Mouse (Mus musculus) intestine, embryonic 16.5 days (tissue): ENCODE measurements around the gene Susd1. TPM values are rescaled to one million over a fixed set of nuclear protein-coding genes. Genes with fewer than 3 reads are reported as not detected.
A peak's percentile ranks its signal among the peaks of the same experiment; 100 is the strongest.

Experiments used
- ATAC-seq: fragments of 200-750 bp; cut with Nextera tagmentation; 2 replicates; pipeline ENCODE4 v1.8.0; 2017; ENCODE audit warnings: moderate TSS enrichment, moderate library complexity
- H3K27ac ChIP-seq: fragments of 300-500 bp; sonication (generic); 2 replicates; pipeline ENCODE4 v1.5.1; 2014; ENCODE audit warnings: mild to moderate bottlenecking, low read length
- H3K27me3 ChIP-seq: fragments of 300-500 bp; sonication (generic); replicated peaks from 2 replicates; pipeline ENCODE4 v1.6.1; 2014; ENCODE audit warnings: low read length, control low read depth, mixed read lengths; ENCODE audit not compliant: control insufficient read depth, insufficient read depth
- H3K36me3 ChIP-seq: fragments of 300-500 bp; sonication (generic); 2 replicates; pipeline ENCODE4 v1.6.1; 2014; ENCODE audit warnings: low read length, control low read depth; ENCODE audit not compliant: control insufficient read depth, insufficient read depth
- H3K4me1 ChIP-seq: fragments of 300-500 bp; sonication (generic); 2 replicates; pipeline ENCODE4 v1.6.1; 2014; ENCODE audit warnings: low read length, control low read depth, mixed read lengths; ENCODE audit not compliant: control insufficient read depth, insufficient read depth
- H3K4me2 ChIP-seq: fragments of 300-500 bp; sonication (generic); 2 replicates; pipeline ENCODE4 v1.6.1; 2014; ENCODE audit warnings: low read depth, low read length, control low read depth
- H3K4me3 ChIP-seq: fragments of 300-500 bp; sonication (generic); 2 replicates; pipeline ENCODE4 v1.5.1; 2014; ENCODE audit warnings: mild to moderate bottlenecking, low read length
- H3K9ac ChIP-seq: fragments of 300-500 bp; sonication (generic); 2 replicates; pipeline ENCODE4 v1.6.1; 2014; ENCODE audit warnings: low read depth, low read length
- H3K9me3 ChIP-seq: fragments of 300-500 bp; sonication (generic); 2 replicates; pipeline ENCODE4 v1.6.1; 2016; ENCODE audit warnings: low read length, control low read depth; ENCODE audit not compliant: control insufficient read depth
- WGBS: fragments of 180-500 bp; shearing (Covaris S2); extraction: QIAGEN DNeasy Blood & Tissue Kit; methylation state at CpG from one replicate; pipeline ENCODE4 v1.1.7; 2014; 5-methylcytosine and 5-hydroxymethylcytosine counted together
- polyA plus RNA-seq: library from polyadenylated mRNA; unstranded; fragments of >200 nt; fragmentation: Nextera tagmentation; extraction: Ambion mirVana; gene quantifications from 2 replicates; pipeline ENCODE4 v1.2.1, GENCODE M21; 2015

Gene Susd1
- polyA plus RNA-seq, 1 experiment from 2014 or later, result 13.0 TPM

- H3K4me3 ChIP-seq, result no peak overlapping the region; the same call in 1 of the 2 replicates
- 0 out of 2 replicates have a peak overlapping the region, but pooled peaks have one; percentile 18 for H3K9ac ChIP-seq
- peak; percentile 10; the same call in 1 of the 2 replicates for ATAC-seq
- 30% methylated on average over 13 of the region's 13 CpGs for WGBS
- H3K9me3 ChIP-seq, result no peaks in the 10 kb centered on the region
- no peaks in the 10 kb centered on the region for H3K36me3 ChIP-seq
- no peaks in the 10 kb centered on the region for H3K27me3 ChIP-seq
- H3K4me1 ChIP-seq, result peaks cover 16% of the 10 kb centered on the region
- H3K27ac ChIP-seq, result peak overlapping the region; percentile 80
- peak overlapping the region; percentile 53 for H3K4me2 ChIP-seq
Observed at GRCm38 (mm10) chr4:59388447-59389030, 49.9 kb downstream of the Susd1 start.

DNA sequence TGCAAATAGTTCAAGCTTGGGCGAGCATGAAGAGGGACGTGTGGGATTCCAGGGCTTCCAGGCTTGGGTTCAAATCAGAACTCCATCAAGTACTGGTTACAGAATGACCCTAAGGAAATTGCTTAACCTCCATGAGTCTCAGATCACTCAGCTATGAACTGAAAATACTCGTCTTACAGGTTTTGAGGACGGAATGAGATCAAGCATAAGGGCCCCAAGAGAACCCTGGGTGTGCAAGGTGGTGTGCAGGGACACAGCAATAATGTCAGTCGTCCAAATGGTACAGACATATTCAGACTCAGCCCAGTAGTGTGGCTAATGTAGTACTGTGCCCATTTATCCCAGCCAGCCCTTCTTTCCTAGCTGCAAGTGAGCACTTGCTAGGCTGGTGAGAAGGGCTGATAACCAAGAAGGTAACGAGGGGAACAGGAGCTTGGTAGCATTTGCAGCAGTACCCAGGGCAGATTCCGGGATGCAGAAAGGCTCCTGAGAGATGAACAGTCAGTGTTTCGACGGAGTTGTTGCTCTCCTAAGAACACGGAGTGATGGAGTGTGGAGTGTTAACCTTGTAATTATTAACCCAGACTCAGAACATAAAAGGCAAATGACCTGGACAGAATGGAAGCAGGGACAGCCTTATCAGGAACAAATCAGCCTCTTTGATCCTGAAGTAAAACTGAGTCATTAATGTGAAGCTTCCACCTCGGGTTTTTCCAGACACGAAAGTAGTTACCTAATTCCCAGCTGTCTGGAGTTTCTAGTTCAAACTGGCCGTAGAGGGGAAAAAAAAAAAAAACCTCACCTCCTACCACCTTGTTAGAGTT lies 50.8 kb downstream of the Susd1 start:
- Histone ChIP-seq H3K27me3 (no peaks in the 10 kb centered on the region), H3K4me1 (peaks cover 16% of the 10 kb centered on the region), H3K4me3 (no peak overlapping the region; the same call in 1 of the 2 replicates), H3K4me2 (peak overlapping the region; percentile 53), H3K36me3 (no peaks in the 10 kb centered on the region), H3K9me3 (no peaks in the 10 kb centered on the region), H3K9ac (peak overlapping the region; percentile 27; the same call in 1 of the 2 replicates), H3K27ac (peak overlapping the region; percentile 80)
- 38% methylated on average over 13 of the region's 13 CpGs for WGBS
- ATAC-seq, result peak; percentile 94

DNA sequence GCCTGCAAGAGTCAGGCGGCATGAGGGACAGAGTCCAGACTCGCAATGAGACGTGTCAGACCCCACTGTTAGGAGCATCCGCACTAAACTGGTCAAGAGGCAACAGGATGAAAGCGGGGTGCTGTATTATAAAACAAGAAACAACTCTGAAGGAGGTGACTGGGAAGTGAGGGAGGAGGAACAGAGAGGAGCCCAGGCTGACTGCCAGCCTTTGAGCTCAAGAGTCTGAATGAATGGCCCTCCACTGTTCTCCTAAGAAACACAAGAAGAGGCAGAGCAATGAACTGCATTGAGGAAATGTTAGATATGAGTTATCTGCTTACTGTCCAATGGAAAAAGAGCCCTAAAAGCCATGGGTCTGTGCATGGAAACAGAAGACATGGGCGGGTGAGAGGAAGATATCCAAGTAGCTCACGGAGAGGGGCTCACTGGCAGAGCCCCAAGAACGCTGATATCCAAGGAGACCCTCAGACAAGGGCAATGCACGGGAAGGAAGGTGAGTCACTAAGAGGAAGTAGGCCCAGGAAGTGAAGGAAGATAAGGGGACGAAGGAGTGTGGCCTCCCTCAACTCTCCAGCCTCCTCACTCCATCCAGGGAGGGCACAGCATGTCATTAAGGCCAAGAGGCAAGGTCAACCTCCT lies 53.1 kb downstream of the Susd1 start:
- WGBS, result 76% methylated on average over 10 of the region's 10 CpGs
- no peaks in the 10 kb centered on the region for H3K27me3 ChIP-seq
- no peaks in the 10 kb centered on the region for H3K9me3 ChIP-seq
- H3K27ac ChIP-seq, result no peak overlapping the region
- H3K36me3 ChIP-seq, result no peaks in the 10 kb centered on the region
- no peak for ATAC-seq
- no peak overlapping the region for H3K4me2 ChIP-seq
- peaks cover 16% of the 10 kb centered on the region for H3K4me1 ChIP-seq
- no peak overlapping the region for H3K9ac ChIP-seq
- no peak overlapping the region for H3K4me3 ChIP-seq

GRCm38 (mm10) chr4:59383791-59384190 lies 54.6 kb downstream of the Susd1 start:
- H3K4me1 ChIP-seq, result peaks cover 14% of the 10 kb centered on the region
- 71% methylated on average over 3 of the region's 3 CpGs for WGBS
- no peaks in the 10 kb centered on the region for H3K9me3 ChIP-seq
- no peak for ATAC-seq
- H3K27me3 ChIP-seq, result no peaks in the 10 kb centered on the region
- no peak overlapping the region for H3K27ac ChIP-seq
- 0 out of 2 replicates have a peak, but pooled peaks cover 3% of the 10 kb centered on the region for H3K36me3 ChIP-seq
- no peak overlapping the region for H3K4me3 ChIP-seq
- no peak overlapping the region for H3K9ac ChIP-seq
- no peak overlapping the region for H3K4me2 ChIP-seq

GRCm38 (mm10) chr4:59382131-59382530 lies 56.3 kb downstream of the Susd1 start:
- H3K4me3 ChIP-seq, result no peak overlapping the region
- H3K27ac ChIP-seq, result no peak overlapping the region
- 0 out of 2 replicates have a peak, but pooled peaks cover 3% of the 10 kb centered on the region for H3K36me3 ChIP-seq
- H3K4me2 ChIP-seq, result no peak overlapping the region
- no peaks in the 10 kb centered on the region for H3K27me3 ChIP-seq
- ATAC-seq, result no peak
- no peak overlapping the region for H3K9ac ChIP-seq
- peaks cover 3% of the 10 kb centered on the region; the same call in 1 of the 2 replicates for H3K4me1 ChIP-seq
- 46% methylated on average over 12 of the region's 12 CpGs for WGBS
- no peaks in the 10 kb centered on the region for H3K9me3 ChIP-seq

- H3K9me3 ChIP-seq, result no peaks in the 10 kb centered on the region
- 67% methylated on average over 13 of the region's 13 CpGs for WGBS
- no peak overlapping the region for H3K27ac ChIP-seq
- 0 out of 2 replicates have a peak, but pooled peaks cover 3% of the 10 kb centered on the region for H3K36me3 ChIP-seq
- no peaks in the 10 kb centered on the region for H3K27me3 ChIP-seq
- H3K4me2 ChIP-seq, result no peak overlapping the region
- no peak overlapping the region for H3K9ac ChIP-seq
- ATAC-seq, result peak; percentile 42
- H3K4me3 ChIP-seq, result no peak overlapping the region
- peaks cover 3% of the 10 kb centered on the region; the same call in 1 of the 2 replicates for H3K4me1 ChIP-seq
Observed at GRCm38 (mm10) chr4:59381007-59381743, 57.3 kb downstream of the Susd1 start.

GRCm38 (mm10) chr4:59380478-59380877 lies 58.0 kb downstream of the Susd1 start:
- Histone ChIP-seq H3K4me1 (no peaks in the 10 kb centered on the region; the same call in 1 of the 2 replicates), H3K9me3 (no peaks in the 10 kb centered on the region), H3K27ac (no peak overlapping the region), H3K9ac (no peak overlapping the region), H3K4me2 (no peak overlapping the region), H3K27me3 (no peaks in the 10 kb centered on the region), H3K4me3 (no peak overlapping the region), H3K36me3 (0 out of 2 replicates have a peak, but pooled peaks cover 3% of the 10 kb centered on the region)
- no peak for ATAC-seq
- WGBS, result 82% methylated on average over 4 of the region's 4 CpGs

DNA sequence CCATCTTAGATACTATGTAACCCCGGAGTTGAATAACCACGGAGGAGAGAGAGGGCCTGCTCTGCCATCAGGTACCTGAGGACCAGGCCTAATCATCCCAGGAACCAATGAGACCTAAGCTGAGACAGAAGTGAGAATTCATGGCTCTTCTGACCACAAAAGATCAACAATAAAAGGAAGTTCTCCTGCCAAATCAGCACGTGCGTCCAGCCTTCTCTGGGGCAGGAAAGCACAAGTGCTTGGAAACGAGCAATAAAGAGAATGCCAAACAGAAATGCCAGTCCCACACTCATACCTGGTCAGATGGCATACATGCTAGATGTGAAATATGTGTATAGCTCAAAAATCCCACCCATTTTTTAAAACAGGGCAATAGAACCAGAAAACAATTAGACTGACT lies 58.6 kb downstream of the Susd1 start:
- Histone ChIP-seq H3K27me3 (no peaks in the 10 kb centered on the region), H3K9ac (no peak overlapping the region), H3K36me3 (0 out of 2 replicates have a peak, but pooled peaks cover 3% of the 10 kb centered on the region), H3K9me3 (no peaks in the 10 kb centered on the region), H3K4me3 (no peak overlapping the region), H3K4me2 (no peak overlapping the region), H3K4me1 (no peaks in the 10 kb centered on the region; the same call in 1 of the 2 replicates), H3K27ac (no peak overlapping the region)
- 89% methylated on average over 5 of the region's 5 CpGs for WGBS
- no peak for ATAC-seq
